8 mouse cellular contexts compared by ENCODE assay signal in genomic region chr15:5144021-5144778, GRCm38 (mm10). TPM values are rescaled to one million over a fixed set of nuclear protein-coding genes. Genes with fewer than 3 reads are reported as not detected.
DNase-seq lines count a peak whose midpoint lies in the region; ATAC-seq and TF ChIP-seq lines count a peak whose summit lies in the region.

No protein-coding gene starts in this region.

- peak overlapping the region; percentile 59 for H3K4me2 ChIP-seq in intestine, embryonic 15.5 days (replicated peaks)
- peak overlapping the region; percentile 62 for H3K4me2 ChIP-seq in limb, embryonic 15.5 days
- H3K4me2 ChIP-seq in midbrain, postnatal 0 days (ENCODE audit: low read depth, low read length, poor library complexity, severe bottlenecking), result peak overlapping the region; percentile 76
- peak overlapping the region; percentile 66 for H3K4me2 ChIP-seq in stomach, embryonic 15.5 days

- peak; percentile 66 for DNase-seq in kidney, adult 2 months
- no peak for DNase-seq in kidney, adult 11 months
- peak; percentile 81 to 85 for DNase-seq in cerebellum, postnatal 14 days
- peak; percentile 58 to 59 for DNase-seq in frontal cortex, postnatal 25 days (ENCODE audit: low spot score in 2 of 2)
- DNase-seq in midbrain, postnatal 0 days (ENCODE audit: low spot score), result peak; percentile 67

- H3K27ac ChIP-seq in kidney, adult 2 months (ENCODE audit: insufficient read depth, low read depth, low read length), result peak overlapping the region; percentile 28; the same call in 1 of the 2 replicates
- H3K27ac ChIP-seq in intestine, embryonic 15.5 days, result peak overlapping the region; percentile 88
- peak overlapping the region; percentile 92 for H3K27ac ChIP-seq in limb, embryonic 15.5 days
- peak overlapping the region; percentile 86 for H3K27ac ChIP-seq in midbrain, postnatal 0 days (ENCODE audit: low read depth, low read length)
- H3K27ac ChIP-seq in stomach, embryonic 15.5 days, result peak overlapping the region; percentile 91

- WGBS in kidney, adult 2 months, result 1% methylated on average over 55 of the region's 61 CpGs
- WGBS in intestine, embryonic 15.5 days, result under 1% methylated on average over 61 of the region's 61 CpGs
- 1% methylated on average over 42 of the region's 61 CpGs for WGBS in limb, embryonic 15.5 days
- WGBS in midbrain, postnatal 0 days, result 2% methylated on average over 46 of the region's 61 CpGs
- WGBS in stomach, embryonic 15.5 days, result under 1% methylated on average over 56 of the region's 61 CpGs

- no peaks in the 10 kb centered on the region; the same call in 1 of the 2 replicates for H3K4me1 ChIP-seq in kidney, adult 2 months (ENCODE audit: control insufficient read depth, insufficient read depth, low read length)
- H3K4me1 ChIP-seq in intestine, embryonic 15.5 days (replicated peaks), result peaks cover 7% of the 10 kb centered on the region
- peaks cover 19% of the 10 kb centered on the region for H3K4me1 ChIP-seq in limb, embryonic 15.5 days
- peaks cover 6% of the 10 kb centered on the region for H3K4me1 ChIP-seq in midbrain, postnatal 0 days (ENCODE audit: insufficient read depth, low read length)
- H3K4me1 ChIP-seq in stomach, embryonic 15.5 days, result peaks cover 8% of the 10 kb centered on the region

- H3K36me3 ChIP-seq in kidney, adult 2 months (ENCODE audit: control insufficient read depth, insufficient read depth, low read length), result no peaks in the 10 kb centered on the region
- no peaks in the 10 kb centered on the region for H3K36me3 ChIP-seq in intestine, embryonic 15.5 days
- H3K36me3 ChIP-seq in limb, embryonic 15.5 days, result no peaks in the 10 kb centered on the region
- no peaks in the 10 kb centered on the region for H3K36me3 ChIP-seq in midbrain, postnatal 0 days (ENCODE audit: insufficient read depth, low read length)
- no peaks in the 10 kb centered on the region for H3K36me3 ChIP-seq in stomach, embryonic 15.5 days

- peak overlapping the region; percentile 85 for H3K9ac ChIP-seq in intestine, embryonic 15.5 days
- peak overlapping the region; percentile 75 for H3K9ac ChIP-seq in limb, embryonic 15.5 days
- peak overlapping the region; percentile 68 for H3K9ac ChIP-seq in midbrain, postnatal 0 days (replicated peaks; ENCODE audit: low read length, poor library complexity, severe bottlenecking)
- H3K9ac ChIP-seq in stomach, embryonic 15.5 days, result peak overlapping the region; percentile 86

- H3K27me3 ChIP-seq in kidney, adult 2 months (replicated peaks; ENCODE audit: control insufficient read depth, insufficient read depth, low read length), result no peaks in the 10 kb centered on the region
- H3K27me3 ChIP-seq in intestine, embryonic 15.5 days (replicated peaks), result no peaks in the 10 kb centered on the region
- no peaks in the 10 kb centered on the region for H3K27me3 ChIP-seq in limb, embryonic 15.5 days
- no peaks in the 10 kb centered on the region for H3K27me3 ChIP-seq in midbrain, postnatal 0 days (ENCODE audit: insufficient read depth, low read length)
- H3K27me3 ChIP-seq in stomach, embryonic 15.5 days (replicated peaks), result no peaks in the 10 kb centered on the region

- peak; percentile 87 for ATAC-seq in intestine, embryonic 15.5 days
- peak; percentile 88 for ATAC-seq in limb, embryonic 15.5 days (ENCODE audit: insufficient number of reproducible peaks, low FRiP score, low TSS enrichment, low read depth)
- ATAC-seq in midbrain, postnatal 0 days (ENCODE audit: low FRiP score), result peak; percentile 88
- peak; percentile 68 for ATAC-seq in stomach, embryonic 15.5 days (ENCODE audit: insufficient read depth, low FRiP score, low read depth)

- no peaks in the 10 kb centered on the region for H3K9me3 ChIP-seq in intestine, embryonic 15.5 days
- H3K9me3 ChIP-seq in limb, embryonic 15.5 days, result no peaks in the 10 kb centered on the region
- no peaks in the 10 kb centered on the region for H3K9me3 ChIP-seq in midbrain, postnatal 0 days (ENCODE audit: low read length)
- no peaks in the 10 kb centered on the region for H3K9me3 ChIP-seq in stomach, embryonic 15.5 days

- H3K4me3 ChIP-seq in kidney, adult 2 months (ENCODE audit: insufficient read depth, low read depth, low read length), result peak overlapping the region; percentile 92
- peak overlapping the region; percentile 96 for H3K4me3 ChIP-seq in intestine, embryonic 15.5 days (replicated peaks)
- H3K4me3 ChIP-seq in limb, embryonic 15.5 days, result peak overlapping the region; percentile 83
- peak overlapping the region; percentile 61 for H3K4me3 ChIP-seq in midbrain, postnatal 0 days (ENCODE audit: low read depth, low read length)
- H3K4me3 ChIP-seq in stomach, embryonic 15.5 days (replicated peaks), result peak overlapping the region; percentile 68

- no peak for TF ChIP-seq CTCF in kidney, adult 2 months (conservative IDR thresholded peaks at IDR 0.05; ENCODE audit: insufficient read depth, insufficient read length, low read depth, low read length)
- peak; percentile 46 for TF ChIP-seq CTCF in midbrain, postnatal 0 days (IDR thresholded peaks at IDR 0.05)

- TF ChIP-seq POLR2A in kidney, adult 2 months (IDR thresholded peaks at IDR 0.05; ENCODE audit: low read depth, low read length), result no peak

RNA-seq across cellular contexts. Expression of gene Prkaa1, which starts 0.5 kb away (rescaled TPM):
- 5.3 and 6.5 TPM in 2 replicates for polyA plus RNA-seq in kidney, adult 2 months (2012; rRNA removed)
- polyA plus RNA-seq in intestine, embryonic 15.5 days (2015; fragmentation: Nextera tagmentation; extraction: Ambion mirVana), result 22.9 and 25.9 TPM in 2 replicates
- 15.4 and 16.1 TPM in 2 replicates for polyA plus RNA-seq in limb, embryonic 15.5 days (2015; fragmentation: Nextera tagmentation; extraction: Ambion mirVana)
- 17.2 and 17.5 TPM in 2 replicates for total RNA-seq in midbrain, postnatal 0 days (2014; rRNA removed)
- 9.5 and 10.6 TPM in 2 replicates for polyA plus RNA-seq in midbrain, postnatal 0 days (2015; fragmentation: Nextera tagmentation; extraction: Ambion mirVana)
- polyA plus RNA-seq in stomach, embryonic 15.5 days (2015; fragmentation: Nextera tagmentation; extraction: Ambion mirVana), result 19.9 and 21.5 TPM in 2 replicates

RNA-seq across cellular contexts. Expression of gene Rpl37, which starts 27.8 kb away (rescaled TPM):
- 663 and 821 TPM in 2 replicates for polyA plus RNA-seq in kidney, adult 2 months (2012; rRNA removed)
- polyA plus RNA-seq in intestine, embryonic 15.5 days (2015; fragmentation: Nextera tagmentation; extraction: Ambion mirVana), result 531 and 618 TPM in 2 replicates
- 448 and 621 TPM in 2 replicates for polyA plus RNA-seq in limb, embryonic 15.5 days (2015; fragmentation: Nextera tagmentation; extraction: Ambion mirVana)
- total RNA-seq in midbrain, postnatal 0 days (2014; rRNA removed), result 186 and 281 TPM in 2 replicates
- polyA plus RNA-seq in midbrain, postnatal 0 days (2015; fragmentation: Nextera tagmentation; extraction: Ambion mirVana), result 359 and 404 TPM in 2 replicates
- polyA plus RNA-seq in stomach, embryonic 15.5 days (2015; fragmentation: Nextera tagmentation; extraction: Ambion mirVana), result 511 and 526 TPM in 2 replicates

RNA-seq across cellular contexts. Expression of gene Card6, which starts 35.9 kb away (rescaled TPM):
- polyA plus RNA-seq in kidney, adult 2 months (2012; rRNA removed), result 1.9 and 2.6 TPM in 2 replicates
- 1.7 and 1.8 TPM in 2 replicates for polyA plus RNA-seq in intestine, embryonic 15.5 days (2015; fragmentation: Nextera tagmentation; extraction: Ambion mirVana)
- polyA plus RNA-seq in limb, embryonic 15.5 days (2015; fragmentation: Nextera tagmentation; extraction: Ambion mirVana), result 0.91 and 1.4 TPM in 2 replicates
- total RNA-seq in midbrain, postnatal 0 days (2014; rRNA removed), result 0.11 and 0.42 TPM in 2 replicates
- polyA plus RNA-seq in midbrain, postnatal 0 days (2015; fragmentation: Nextera tagmentation; extraction: Ambion mirVana), result 0.25 and 0.52 TPM in 2 replicates
- 1.6 and 1.9 TPM in 2 replicates for polyA plus RNA-seq in stomach, embryonic 15.5 days (2015; fragmentation: Nextera tagmentation; extraction: Ambion mirVana)

RNA-seq across cellular contexts. Expression of gene Ttc33, which starts 41.1 kb away (rescaled TPM):
- 9.6 and 14.2 TPM in 2 replicates for polyA plus RNA-seq in kidney, adult 2 months (2012; rRNA removed)
- polyA plus RNA-seq in intestine, embryonic 15.5 days (2015; fragmentation: Nextera tagmentation; extraction: Ambion mirVana), result 32.9 and 38.2 TPM in 2 replicates
- polyA plus RNA-seq in limb, embryonic 15.5 days (2015; fragmentation: Nextera tagmentation; extraction: Ambion mirVana), result 34.8 and 37.8 TPM in 2 replicates
- 31.2 and 35.9 TPM in 2 replicates for total RNA-seq in midbrain, postnatal 0 days (2014; rRNA removed)
- 45.8 and 51.0 TPM in 2 replicates for polyA plus RNA-seq in midbrain, postnatal 0 days (2015; fragmentation: Nextera tagmentation; extraction: Ambion mirVana)
- 36.5 and 37.8 TPM in 2 replicates for polyA plus RNA-seq in stomach, embryonic 15.5 days (2015; fragmentation: Nextera tagmentation; extraction: Ambion mirVana)

Comparison
In these comparisons a context has a peak if more than half of its experiments do, and no peak if none do; other contexts are left out.
1. H3K27ac ChIP-seq: peak in every context shown above with its lines; median percentile 92 in limb, embryonic 15.5 days; 91 in stomach, embryonic 15.5 days; 88 in intestine, embryonic 15.5 days; 86 in midbrain, postnatal 0 days; 28 in kidney, adult 2 months.